Mouse (Mus musculus): Measurements from ENCODE around the gene Pds5b. TPM values are rescaled to one million over a fixed set of nuclear protein-coding genes. Genes with fewer than 3 reads are reported as not detected.
"Not testable (repeated sequence)": the region's sequence is repeated elsewhere in the genome, so short reads cannot be mapped to it uniquely, and the experiment has no call there.

Gene Pds5b
- polyA plus RNA-seq, 1 experiment from 2014 or later, result 46.2 TPM

DNA sequence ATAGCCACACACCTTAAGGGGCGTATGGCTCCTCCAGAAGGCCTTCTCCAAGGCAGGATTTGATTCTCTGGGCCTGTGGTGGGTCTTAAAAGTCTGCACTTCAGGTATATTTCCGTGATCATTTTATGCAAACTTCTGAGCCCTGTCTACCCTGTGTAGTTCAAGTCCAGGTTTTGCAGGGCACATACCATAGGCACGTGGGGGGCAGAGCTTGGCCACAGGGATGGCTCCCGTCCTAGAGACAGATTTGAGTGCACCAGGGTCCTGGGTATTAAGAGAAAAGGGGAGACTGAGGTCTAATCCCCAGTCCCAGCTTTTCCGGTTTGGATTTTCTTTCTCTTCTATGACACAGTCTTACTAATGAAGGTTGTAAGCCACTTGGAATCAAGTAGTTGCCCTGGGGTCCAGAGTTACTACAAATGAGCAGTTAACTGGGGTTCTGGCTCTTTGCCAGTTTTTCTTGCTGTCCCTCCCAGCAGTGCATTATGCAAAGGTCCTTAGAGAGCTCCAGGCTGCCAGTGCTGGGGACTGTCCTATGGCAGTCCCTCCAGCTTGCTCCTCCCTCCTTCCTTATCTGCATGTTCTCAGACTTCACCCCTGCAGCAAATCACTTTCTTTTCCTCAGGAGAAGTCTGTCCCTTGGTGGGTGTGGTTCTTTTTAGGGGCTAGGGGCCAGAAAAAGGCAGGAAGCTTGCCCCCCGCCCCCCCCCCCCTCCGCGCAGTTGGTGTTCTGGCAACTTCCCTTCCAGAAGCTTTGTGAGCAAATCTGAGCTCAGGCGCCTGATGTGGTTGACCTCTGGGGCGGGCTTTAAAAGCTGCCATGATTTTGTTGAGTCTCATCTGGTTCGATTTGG lies 166.4 kb downstream of the Pds5b start:
- Histone ChIP-seq H3K27me3 (no peaks in the 10 kb centered on the region), H3K4me2 (no peak overlapping the region), H3K9me3 (peaks cover 15% of the 10 kb centered on the region; the same call in 1 of the 2 replicates), H3K4me1 (peaks cover 7% of the 10 kb centered on the region), H3K27ac (no peak overlapping the region; the same call in 1 of the 2 replicates), H3K9ac (no peak overlapping the region), H3K4me3 (replicated peaks) (no peak overlapping the region), H3K36me3 (replicated peaks) (no peaks in the 10 kb centered on the region)
- ATAC-seq (ENCODE audit: low FRiP score), result peak; percentile 79
- WGBS, result 44% methylated on average over 11 of the region's 11 CpGs

DNA sequence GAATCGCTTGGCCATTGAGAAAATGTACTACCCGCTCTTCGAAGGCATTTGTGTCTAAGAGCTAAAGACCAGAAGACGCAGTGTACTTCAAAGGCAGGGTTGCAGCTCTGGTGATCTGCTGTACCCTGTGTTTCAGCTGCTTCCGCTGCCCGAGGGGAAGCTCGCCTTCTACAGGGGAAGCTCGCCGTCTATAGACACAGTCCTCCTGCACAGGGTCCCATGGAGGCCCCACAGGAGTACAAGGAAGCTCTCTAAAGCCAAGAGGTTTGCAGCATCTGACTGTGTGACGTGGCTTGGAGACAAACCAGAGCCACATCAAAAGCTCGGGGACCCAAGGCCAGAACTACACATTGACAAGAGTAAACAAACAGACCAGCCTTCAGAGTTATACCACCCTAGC lies 167.1 kb downstream of the Pds5b start:
- Histone ChIP-seq H3K27ac (no peak overlapping the region), H3K4me2 (no peak overlapping the region), H3K4me3 (replicated peaks) (no peak overlapping the region), H3K9ac (no peak overlapping the region), H3K9me3 (peaks cover 15% of the 10 kb centered on the region; the same call in 1 of the 2 replicates), H3K36me3 (replicated peaks) (no peaks in the 10 kb centered on the region), H3K27me3 (no peaks in the 10 kb centered on the region), H3K4me1 (peaks cover 7% of the 10 kb centered on the region)
- WGBS, result 72% methylated on average over 11 of the region's 11 CpGs
- ATAC-seq (ENCODE audit: low FRiP score), result no peak

DNA sequence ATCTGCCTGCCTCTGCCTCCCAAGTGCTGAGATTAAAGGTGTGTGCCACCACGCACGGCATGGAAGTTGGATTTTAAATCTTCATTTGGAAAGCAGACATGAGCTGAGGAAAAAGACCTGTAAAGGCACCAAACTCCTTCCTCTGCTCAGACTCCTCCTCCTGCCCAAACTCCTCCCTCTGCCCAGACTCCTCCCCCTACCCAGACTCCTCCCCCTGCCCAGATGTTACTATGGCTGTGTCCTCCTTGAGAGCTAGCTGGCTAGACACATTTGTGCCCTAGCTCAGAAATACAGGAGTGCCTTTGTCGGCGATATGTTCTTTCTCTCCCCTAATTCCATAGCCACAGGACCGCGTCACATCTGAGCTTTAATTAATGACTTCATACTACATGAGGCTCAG lies 172.4 kb downstream of the Pds5b start:
- Histone ChIP-seq H3K27ac (no peak overlapping the region), H3K36me3 (replicated peaks) (no peaks in the 10 kb centered on the region), H3K4me1 (no peaks in the 10 kb centered on the region), H3K9me3 (no peaks in the 10 kb centered on the region), H3K27me3 (no peaks in the 10 kb centered on the region), H3K4me3 (replicated peaks) (no peak overlapping the region), H3K4me2 (no peak overlapping the region), H3K9ac (no peak overlapping the region)
- ATAC-seq (ENCODE audit: low FRiP score), result no peak
- WGBS, result 96% methylated on average over 6 of the region's 6 CpGs

DNA sequence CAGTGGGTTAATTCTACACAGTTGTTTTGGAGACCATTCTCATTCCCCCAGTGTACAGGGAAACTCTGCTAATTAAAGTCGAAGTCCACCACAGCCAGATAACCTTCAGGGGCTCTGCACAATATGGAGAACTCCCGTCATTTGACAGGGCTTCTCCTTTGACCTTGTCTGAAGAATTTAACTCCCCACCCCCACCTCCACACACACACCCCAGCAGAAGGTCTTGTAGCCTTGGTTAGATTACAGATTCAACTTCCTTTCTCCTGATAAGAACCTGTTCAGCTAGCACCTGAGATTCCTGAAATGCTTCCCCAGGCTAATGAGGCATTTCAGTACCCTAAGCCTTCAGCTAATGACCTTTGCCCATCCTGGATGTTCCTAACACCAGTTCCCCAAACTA lies 177.3 kb downstream of the Pds5b start:
- ATAC-seq (ENCODE audit: low FRiP score), result no peak
- no peak overlapping the region for H3K27ac ChIP-seq
- H3K27me3 ChIP-seq, result no peaks in the 10 kb centered on the region
- no peaks in the 10 kb centered on the region for H3K36me3 ChIP-seq (replicated peaks)
- WGBS, result 71% methylated on average over 2 of the region's 2 CpGs
- no peak overlapping the region for H3K9ac ChIP-seq
- no peak overlapping the region for H3K4me2 ChIP-seq
- H3K9me3 ChIP-seq, result no peaks in the 10 kb centered on the region
- no peaks in the 10 kb centered on the region for H3K4me1 ChIP-seq
- no peak overlapping the region for H3K4me3 ChIP-seq (replicated peaks)

DNA sequence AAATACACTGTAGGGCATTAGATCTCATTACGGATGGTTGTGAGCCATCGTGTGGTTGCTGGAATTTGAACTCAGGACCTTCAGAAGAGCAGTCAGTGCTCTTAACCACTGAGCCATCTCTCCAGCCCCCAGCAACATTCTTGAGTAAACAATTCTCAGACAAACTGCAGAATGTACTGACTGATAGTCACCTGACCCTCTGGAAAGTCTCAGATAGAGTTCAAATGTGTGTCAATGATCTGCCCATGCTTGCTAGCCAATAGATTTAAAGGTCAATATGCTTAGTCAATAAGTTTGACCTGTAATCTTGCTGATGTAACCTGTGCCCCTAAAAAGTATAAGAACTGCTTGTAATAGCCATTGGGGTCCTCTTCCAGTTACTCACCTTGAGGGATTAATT lies 178.6 kb downstream of the Pds5b start:
- WGBS, result 96% methylated on average over 2 of the region's 2 CpGs
- H3K4me1 ChIP-seq; H3K4me2 ChIP-seq; H3K27ac ChIP-seq; H3K36me3 ChIP-seq (replicated peaks); ATAC-seq (ENCODE audit: low FRiP score); H3K4me3 ChIP-seq (replicated peaks); H3K27me3 ChIP-seq; H3K9me3 ChIP-seq; H3K9ac ChIP-seq: not testable (repeated sequence)

DNA sequence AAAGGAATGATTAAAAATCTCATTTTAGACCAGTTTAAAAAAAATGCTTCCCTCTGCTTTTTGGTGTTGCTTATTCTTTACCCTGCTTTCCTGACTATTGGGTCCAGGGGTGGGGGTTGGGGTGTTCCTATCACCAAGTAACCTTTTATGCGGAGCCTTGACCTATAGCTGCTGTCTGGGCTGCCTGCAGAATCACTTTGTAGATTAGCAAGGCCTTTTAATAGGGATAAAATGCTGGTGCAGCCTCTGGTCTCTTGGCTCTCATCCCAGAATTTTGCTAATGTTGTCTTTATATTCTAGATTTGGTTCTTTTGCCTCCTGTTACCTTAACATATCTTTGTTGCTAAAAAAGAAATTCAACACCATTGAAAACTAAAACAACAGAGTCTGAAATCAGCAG lies 181.0 kb downstream of the Pds5b start:
- no peaks in the 10 kb centered on the region for H3K27me3 ChIP-seq
- 59% methylated on average over 1 of the region's 1 CpGs for WGBS

GRCm38 (mm10) chr5:150859642-150860194 lies 186.2 kb downstream of the Pds5b start:
- no peak overlapping the region for H3K27ac ChIP-seq
- no peak for ATAC-seq (ENCODE audit: low FRiP score)
- H3K4me3 ChIP-seq (replicated peaks), result no peak overlapping the region
- H3K9ac ChIP-seq, result no peak overlapping the region
- no peaks in the 10 kb centered on the region for H3K4me1 ChIP-seq
- H3K36me3 ChIP-seq (replicated peaks), result no peaks in the 10 kb centered on the region
- H3K27me3 ChIP-seq, result no peaks in the 10 kb centered on the region
- no peaks in the 10 kb centered on the region for H3K9me3 ChIP-seq
- H3K4me2 ChIP-seq, result no peak overlapping the region
- WGBS, result 50% methylated on average over 5 of the region's 5 CpGs

More for the DNA sequence above, 181.0 kb downstream of the Pds5b start:
- H3K27ac ChIP-seq, result no peak overlapping the region
- H3K4me2 ChIP-seq, result no peak overlapping the region
- no peak overlapping the region for H3K4me3 ChIP-seq (replicated peaks)
- no peak overlapping the region for H3K9ac ChIP-seq
- ATAC-seq (ENCODE audit: low FRiP score), result no peak
- no peaks in the 10 kb centered on the region for H3K9me3 ChIP-seq
- H3K36me3 ChIP-seq (replicated peaks), result no peaks in the 10 kb centered on the region
- H3K4me1 ChIP-seq, result no peaks in the 10 kb centered on the region

Other genes starting within 250 kb of the Pds5b start
- gene Zar1l, start 155.6 kb upstream of the Pds5b start, polyA plus RNA-seq (2016; fragmentation: Nextera tagmentation; extraction: Ambion mirVana), result not detected in 2 replicates
- gene Brca2, start 151.1 kb upstream of the Pds5b start, polyA plus RNA-seq (2016; fragmentation: Nextera tagmentation; extraction: Ambion mirVana), result 27.2 and 27.5 TPM in 2 replicates
- gene N4bp2l1, start 76.6 kb upstream of the Pds5b start, polyA plus RNA-seq (2016; fragmentation: Nextera tagmentation; extraction: Ambion mirVana), result 3.3 and 3.7 TPM in 2 replicates
- 34.6 and 39.4 TPM in 2 replicates for gene N4bp2l2, start 7.6 kb upstream of the Pds5b start, polyA plus RNA-seq (2016; fragmentation: Nextera tagmentation; extraction: Ambion mirVana)